Mouse (Mus musculus) gastrocnemius, adult 8-10 months (tissue): Measurements from ENCODE around the gene Fsd2. TPM values are rescaled to one million over a fixed set of nuclear protein-coding genes. Genes with fewer than 3 reads are reported as not detected.

ENCODE experiments used
- DNase-seq, 2 experiments: peaks; one replicate each; pipeline ENCODE4 v3.0.0; 2022; ENCODE audit warnings: low spot score in 2 of 2
- total RNA-seq, 4 experiments: library from RNA; stranded (reverse); gene quantifications; 2 replicates each; pipeline ENCODE4 v1.2.4; 2022

Gene Fsd2
- total RNA-seq, 4 experiments from 2014 or later, result 291 to 459 (median 401) TPM

- DNase-seq, result no peak
These were observed 6.0 kb upstream of the Fsd2 start for GRCm38 (mm10) chr7:81572610-81573268.

- no peak for DNase-seq
These were observed 5.2 kb upstream of the Fsd2 start for GRCm38 (mm10) chr7:81571941-81572441.

- DNase-seq, result peak; percentile 89 to 91
These were observed 4.6 kb upstream of the Fsd2 start, which contains the start of gene Whamm for GRCm38 (mm10) chr7:81571108-81571940. TSS of gene Whamm (plus strand) at chr7:81571266.

- DNase-seq, result no peak
These were observed 4.0 kb upstream of the Fsd2 start for GRCm38 (mm10) chr7:81570752-81571107.

GRCm38 (mm10) chr7:81570271-81570670 lies 3.5 kb upstream of the Fsd2 start:
- no peak for DNase-seq

GRCm38 (mm10) chr7:81569851-81570250 lies 3.1 kb upstream of the Fsd2 start:
- no peak for DNase-seq

GRCm38 (mm10) chr7:81567396-81567795 lies 652 bp upstream of the Fsd2 start:
- DNase-seq, result no peak

- DNase-seq, result no peak
These were observed 412 bp downstream of the Fsd2 start for GRCm38 (mm10) chr7:81566332-81566731.

- no peak for DNase-seq
These were observed 1.2 kb downstream of the Fsd2 start for GRCm38 (mm10) chr7:81565381-81566055.

- DNase-seq, result no peak
These were observed 2.0 kb downstream of the Fsd2 start for GRCm38 (mm10) chr7:81564766-81565165.

- DNase-seq, result no peak
These were observed 3.2 kb downstream of the Fsd2 start for GRCm38 (mm10) chr7:81563506-81564015.

- DNase-seq, result no peak
These were observed 5.5 kb downstream of the Fsd2 start for GRCm38 (mm10) chr7:81561211-81561610.

GRCm38 (mm10) chr7:81560101-81561049 lies 6.4 kb downstream of the Fsd2 start:
- DNase-seq, result no peak

- DNase-seq, result no peak
These were observed 7.3 kb downstream of the Fsd2 start for GRCm38 (mm10) chr7:81559231-81559980.

- no peak for DNase-seq
These were observed 8.8 kb downstream of the Fsd2 start for GRCm38 (mm10) chr7:81557985-81558360.

- no peak for DNase-seq
These were observed 9.3 kb downstream of the Fsd2 start for GRCm38 (mm10) chr7:81557252-81557984.

GRCm38 (mm10) chr7:81556839-81557238 lies 9.9 kb downstream of the Fsd2 start:
- no peak for DNase-seq

GRCm38 (mm10) chr7:81554369-81554768 lies 12.4 kb downstream of the Fsd2 start:
- DNase-seq, result peak in 1 of 2 experiments; percentile 27

GRCm38 (mm10) chr7:81553589-81553988 lies 13.2 kb downstream of the Fsd2 start:
- DNase-seq, result no peak
